Mouse (Mus musculus): ENCODE results near the gene Gm10392.

- TF ChIP-seq EP300 (IDR thresholded peaks at IDR 0.05; ENCODE audit: low read depth) (no peak), CTCF (IDR thresholded peaks at IDR 0.05; ENCODE audit: low read depth) (no peak)
Measured at GRCm38 (mm10) chr11:77490451-77490850, 28.5 kb downstream of the Gm10392 start.
